Mouse (Mus musculus): ENCODE results near the gene Comtd1.

Gene Comtd1

DNA sequence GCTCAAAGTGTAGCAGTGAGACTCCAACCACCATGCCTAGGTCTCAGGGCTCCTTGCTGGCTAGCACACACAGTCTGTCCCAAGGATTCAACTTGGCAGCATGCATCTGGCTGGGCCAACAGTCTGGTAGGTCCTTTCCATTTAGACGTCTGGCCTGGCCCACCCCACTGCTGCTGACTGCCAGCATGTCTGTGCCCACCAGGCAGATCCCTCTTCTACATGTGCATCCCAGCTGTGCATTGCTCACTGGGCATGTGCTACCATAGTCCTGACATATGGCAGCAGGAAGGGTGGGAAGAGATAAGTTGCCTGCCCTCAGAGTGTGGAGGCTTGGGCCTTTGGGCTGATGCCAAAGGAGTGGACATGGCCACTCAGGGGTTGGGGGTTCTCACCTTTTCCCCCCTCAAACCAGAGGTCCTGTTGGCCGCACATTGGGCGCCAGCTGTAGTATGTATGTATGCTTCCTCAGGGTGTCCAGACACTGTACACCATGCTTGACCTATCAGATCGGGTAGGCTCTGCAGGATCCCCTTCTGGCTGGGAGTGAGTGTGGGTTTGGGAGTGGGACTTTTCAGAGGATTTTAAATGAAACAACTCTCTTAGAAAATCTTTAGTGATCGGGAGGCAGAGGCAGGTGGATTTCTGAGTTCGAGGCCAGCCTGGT lies 46.1 kb downstream of the Comtd1 start:
- DNase-seq: no peak

DNA sequence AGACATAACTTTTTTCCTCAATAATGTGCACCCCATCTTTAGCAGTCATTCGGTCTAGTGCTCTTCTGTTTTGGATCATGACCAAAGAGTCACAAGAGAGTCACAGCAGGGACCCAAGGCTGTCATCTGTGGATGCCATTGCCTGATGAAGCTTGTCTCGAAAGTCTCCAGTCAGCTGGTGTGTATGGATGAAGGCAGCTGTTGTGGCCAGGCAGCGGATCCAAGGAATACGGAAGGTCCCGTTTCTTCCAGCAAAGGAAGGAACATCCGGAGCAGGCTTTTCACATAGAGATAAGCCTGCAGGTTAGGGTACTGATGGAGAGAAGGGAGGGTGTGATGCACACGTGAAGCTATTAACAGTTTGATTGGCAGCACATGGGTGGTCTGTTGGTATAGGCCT lies 47.2 kb downstream of the Comtd1 start:
- DNase-seq: no peak

DNA sequence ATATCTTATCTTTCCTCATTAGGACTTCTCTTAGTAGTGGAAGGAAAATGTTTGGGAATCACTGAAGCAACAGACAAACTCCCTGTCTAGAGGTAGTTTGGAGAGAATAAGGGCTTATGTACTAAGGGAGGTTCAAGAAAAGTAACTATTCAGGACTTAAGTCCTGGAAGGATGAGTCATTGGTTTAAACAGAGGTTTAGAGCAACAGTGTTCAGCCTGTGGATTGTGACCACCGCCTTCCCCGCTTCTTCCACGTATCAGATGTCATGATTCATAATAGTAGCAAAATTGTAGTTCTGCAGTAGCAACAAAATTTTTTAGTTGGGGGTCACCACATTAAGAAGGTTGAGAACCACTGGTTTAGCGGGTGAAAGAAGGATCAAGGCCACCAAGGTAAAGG lies 48.1 kb downstream of the Comtd1 start:
- no peak for DNase-seq
